Mouse (Mus musculus) monocyte, adult 5-6 weeks (primary cell): ENCODE measurements around the gene C530025M09Rik. TPM values are rescaled to one million over a fixed set of nuclear protein-coding genes. Genes with fewer than 3 reads are reported as not detected.

ENCODE experiments used
- ATAC-seq: fragments of 153-309, 156-312 bp; replicated peaks from 2 replicates; pipeline ENCODE4 v1.8.0; 2017; ENCODE audit warnings: mild to moderate bottlenecking; ENCODE audit not compliant: low TSS enrichment, insufficient number of reproducible peaks, severe bottlenecking, poor library complexity, low FRiP score
- total RNA-seq: library from RNA; stranded (forward); fragments of 200-1000, 200-491, 200-594 nt; gene quantifications from 3 replicates; pipeline ENCODE4 v1.2.3, GENCODE M21; 2017

The C530025M09Rik gene
- total RNA-seq, 1 experiment from 2014 or later = not detected

- no peak for ATAC-seq
These were observed 18.1 kb downstream of the C530025M09Rik start for GRCm38 (mm10) chr2:149812899-149813298.

GRCm38 (mm10) chr2:149805256-149805655, 25.8 kb downstream of the C530025M09Rik start:
- no peak for ATAC-seq

GRCm38 (mm10) chr2:149804599-149805140, 26.3 kb downstream of the C530025M09Rik start:
- no peak for ATAC-seq

GRCm38 (mm10) chr2:149798613-149799012, 32.4 kb downstream of the C530025M09Rik start:
- no peak for ATAC-seq

Other genes with a start within 250 kb of the C530025M09Rik start
- not detected in 3 replicates for gene Syndig1, start 2.0 kb downstream of the C530025M09Rik start, total RNA-seq